Mouse (Mus musculus) cerebellum, postnatal 25 days (tissue): ENCODE results near the gene Fah.
A peak's percentile ranks its signal among the peaks of the same experiment; 100 is the strongest.

Experiments
- DNase-seq, 2 experiments: peaks; one replicate each; pipeline ENCODE4 v3.0.0; 2021; ENCODE audit warnings: mixed read lengths in 2 of 2

Fah gene

DNA sequence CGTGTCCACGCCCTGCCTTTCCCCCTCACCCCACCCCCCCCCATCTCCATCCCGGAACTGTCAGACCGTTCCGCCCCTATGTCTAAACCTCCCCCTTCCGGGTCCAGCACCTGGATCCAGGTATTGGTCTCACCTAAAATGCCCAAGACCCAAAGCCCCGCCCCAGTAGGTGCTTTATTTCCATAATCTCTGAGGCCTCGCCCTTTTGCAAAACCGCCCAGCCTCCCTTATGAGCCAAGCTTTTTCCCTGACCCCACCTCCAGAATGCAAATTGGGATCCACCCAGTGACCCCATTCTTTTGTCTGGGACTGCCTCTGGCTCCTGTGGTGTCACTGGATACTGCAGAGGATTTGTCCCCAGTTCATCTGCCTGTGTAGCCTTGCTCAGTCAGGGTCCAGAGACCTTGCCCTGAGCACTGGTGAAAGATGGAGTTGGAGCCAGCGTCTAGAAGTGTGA, at the start of gene Fah:
Gene Fah (minus strand): TSS at position 430 of the 457 bp plus-strand sequence.
- peak; percentile 45 to 61 for DNase-seq

DNA sequence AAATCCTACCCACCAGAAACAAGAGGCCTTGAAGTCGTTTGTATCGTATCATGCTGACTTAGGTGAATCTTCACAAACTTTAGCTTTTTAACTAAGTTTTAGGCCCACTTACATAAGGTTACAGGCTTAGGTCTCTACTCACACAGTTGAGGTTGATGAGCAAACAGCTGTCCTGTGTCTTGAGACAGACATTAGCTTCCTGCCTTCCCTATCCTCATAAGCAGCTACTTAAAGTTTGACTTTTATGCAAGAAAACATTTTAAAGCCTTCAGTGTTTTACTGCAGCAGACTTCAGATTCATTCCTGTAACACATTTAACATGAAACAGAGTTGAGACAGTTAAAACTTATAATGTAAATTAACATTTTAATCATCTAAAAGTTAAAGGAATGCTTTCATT, 46.2 kb upstream of the Fah start:
- no peak for DNase-seq

DNA sequence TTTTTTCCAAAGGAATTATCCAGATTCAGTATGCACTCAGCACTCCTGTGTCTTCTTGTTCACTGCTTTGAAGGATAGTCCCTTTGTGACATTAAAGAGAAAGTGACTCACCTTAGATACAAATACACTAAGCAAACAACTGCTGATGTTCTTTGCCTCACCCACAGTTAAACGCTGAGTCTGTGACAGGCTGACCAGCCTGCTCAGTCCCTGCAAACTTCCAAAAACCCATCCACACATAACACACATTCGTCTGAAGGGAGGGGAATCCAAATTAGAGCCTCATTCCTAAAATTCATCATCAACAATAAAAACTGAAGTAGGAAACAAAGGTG, 45.4 kb upstream of the Fah start:
- no peak for DNase-seq

DNA sequence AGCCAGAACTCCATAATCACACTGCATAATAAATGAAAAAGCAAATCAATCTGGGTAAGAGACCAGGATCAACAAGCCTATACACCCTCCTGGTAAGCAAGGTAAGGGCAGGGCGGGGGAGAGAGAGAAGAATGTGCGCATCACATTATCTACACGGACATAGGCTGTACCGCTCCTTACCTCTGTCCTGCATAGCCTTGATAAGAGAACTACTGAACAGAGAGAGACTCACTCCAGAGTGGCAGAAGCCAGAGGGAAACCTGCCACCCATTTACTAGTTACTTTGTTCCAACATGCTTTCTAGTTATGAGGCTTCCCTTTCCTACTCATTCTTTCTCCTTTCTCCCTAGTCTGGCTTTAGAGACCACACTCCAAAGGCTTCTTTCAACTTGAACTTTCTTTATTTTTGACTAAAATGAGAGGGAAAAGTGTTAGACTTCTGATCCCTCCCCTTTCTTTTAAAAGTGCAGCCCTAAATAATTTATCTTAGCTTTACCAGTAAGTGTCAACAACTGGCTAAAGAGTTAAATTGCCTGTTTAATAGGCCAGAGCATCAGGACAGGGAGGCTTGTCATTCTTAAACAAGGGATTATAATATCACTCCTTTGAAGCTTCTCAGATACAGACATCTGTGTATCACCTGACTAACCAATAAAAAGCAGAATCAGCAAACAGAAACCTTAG, 44.9 kb upstream of the Fah start:
- DNase-seq = no peak

DNA sequence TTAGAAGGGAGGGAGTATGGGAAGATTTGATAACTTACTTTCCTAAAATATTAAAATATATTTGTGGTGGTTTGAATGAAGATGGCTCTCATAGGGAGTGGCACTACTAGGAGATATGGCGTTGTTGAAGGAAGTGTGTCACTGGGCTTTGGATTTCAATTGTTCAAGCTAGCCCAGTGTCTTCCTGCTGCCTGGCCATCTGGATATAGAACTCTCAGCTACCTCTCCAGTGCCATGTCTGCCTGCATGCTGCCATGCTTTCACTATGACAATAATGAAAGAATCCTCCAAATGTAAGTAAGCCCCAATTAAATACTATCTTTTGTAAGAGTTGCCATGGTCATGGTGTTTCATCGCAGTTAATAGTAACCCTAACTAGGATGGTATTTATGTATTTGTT, 42.5 kb upstream of the Fah start:
- DNase-seq = peak; percentile 24 to 52

DNA sequence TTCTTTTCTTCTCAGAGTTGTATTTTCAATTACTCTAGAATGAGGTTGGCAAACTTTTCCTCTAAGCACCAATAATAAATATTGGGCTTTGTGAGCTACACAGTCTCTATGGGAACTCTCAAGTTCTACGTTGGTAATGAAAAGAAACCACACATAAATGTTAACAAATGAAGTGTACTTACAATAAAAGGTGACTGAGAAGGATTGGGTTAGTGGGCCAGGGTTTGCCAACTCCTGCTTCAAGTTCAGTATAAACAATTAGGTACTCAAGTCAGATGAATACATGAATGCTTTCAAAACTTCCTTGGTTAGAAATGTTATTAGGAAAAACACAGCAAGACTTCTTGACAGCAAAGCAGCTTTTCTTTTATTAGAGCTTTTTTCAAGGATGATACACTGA, 39.7 kb upstream of the Fah start:
- DNase-seq = no peak

DNA sequence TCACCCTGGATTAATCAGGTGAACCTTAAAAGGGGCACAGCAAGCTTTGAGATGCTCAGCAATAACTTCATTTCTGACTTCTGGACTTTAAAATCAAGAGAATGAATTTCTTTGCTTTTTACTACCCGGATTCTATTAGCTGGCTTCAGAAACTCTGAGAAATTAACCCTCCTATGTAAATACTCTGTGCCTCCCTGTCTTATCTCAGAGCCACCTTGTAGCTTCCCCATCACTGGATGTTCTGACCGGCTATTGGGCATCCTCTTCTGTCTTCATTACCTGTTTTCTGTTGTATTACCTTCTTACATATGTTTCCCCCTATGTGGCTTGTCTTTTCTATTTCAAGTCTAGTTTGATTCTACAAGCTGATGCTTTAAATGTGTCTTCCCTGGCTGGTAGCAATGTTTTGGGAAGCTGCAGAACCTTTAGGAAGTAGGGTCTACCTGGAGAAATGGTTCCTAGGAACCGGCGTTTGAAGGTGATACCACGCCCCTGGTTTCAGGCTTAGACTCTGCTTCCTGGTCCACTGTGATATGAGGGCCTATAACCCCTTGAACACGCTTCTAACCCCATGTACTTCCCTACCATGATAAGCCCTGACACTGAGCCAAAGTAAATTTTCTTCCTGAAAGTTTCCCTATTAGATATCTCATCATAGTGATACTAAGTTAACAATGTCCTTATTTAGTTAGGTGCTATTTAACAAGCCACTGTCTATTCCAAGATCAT, 36.9 kb upstream of the Fah start:
- no peak for DNase-seq

DNA sequence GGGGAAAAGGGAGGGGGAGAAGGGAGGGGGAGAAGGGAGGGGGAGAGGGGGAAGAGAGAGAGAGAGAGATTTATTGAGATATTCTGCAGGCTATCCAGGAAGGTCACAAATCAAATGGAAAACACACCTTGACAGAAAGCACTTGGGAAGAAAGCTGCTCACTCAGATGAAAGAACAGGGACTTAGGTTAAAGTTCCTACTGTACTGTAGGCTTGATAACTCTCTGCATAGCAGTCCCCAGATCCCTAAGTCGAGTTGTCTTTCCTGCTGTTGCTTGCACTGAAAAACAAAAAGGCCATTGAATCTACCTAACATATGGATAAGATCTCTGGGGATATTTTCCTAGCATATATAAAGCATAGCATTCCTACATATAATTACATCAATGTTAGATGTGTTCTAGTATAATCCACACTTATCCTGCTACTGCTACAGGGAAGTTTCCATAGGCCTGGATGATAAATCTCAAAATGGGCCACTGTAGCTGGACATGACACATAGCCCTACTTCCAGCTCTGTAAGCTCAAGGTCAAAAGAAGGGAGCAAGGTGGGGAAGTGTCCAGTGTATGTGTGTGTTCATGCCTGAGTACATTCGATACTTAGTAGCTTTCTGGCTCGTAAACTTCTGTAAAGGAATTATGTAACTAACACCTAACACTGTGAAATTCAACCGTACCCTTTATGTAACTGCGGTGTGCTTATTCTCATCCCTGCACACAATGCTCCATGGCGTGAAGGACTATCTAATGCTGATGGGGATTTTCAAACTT, 35.8 kb upstream of the Fah start:
- DNase-seq = no peak

DNA sequence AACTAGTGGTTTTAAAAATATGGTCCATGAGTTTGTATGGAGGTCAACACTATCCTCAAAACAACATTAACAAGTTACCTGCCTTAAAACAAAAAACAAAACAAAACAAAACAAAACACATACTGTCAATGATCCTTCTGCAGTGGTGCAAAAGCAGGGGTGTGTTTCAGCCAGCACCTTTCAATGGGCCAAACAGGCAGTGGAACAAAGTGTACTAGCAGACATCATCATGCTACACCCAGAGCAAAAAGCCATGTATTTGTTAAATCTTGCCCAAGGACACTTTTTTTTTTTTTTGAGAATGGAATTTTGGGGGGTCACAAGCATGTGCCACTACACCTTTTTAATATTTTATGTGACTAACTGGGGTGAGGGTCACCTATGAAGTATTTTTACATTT, 30.4 kb upstream of the Fah start:
- DNase-seq = no peak

DNA sequence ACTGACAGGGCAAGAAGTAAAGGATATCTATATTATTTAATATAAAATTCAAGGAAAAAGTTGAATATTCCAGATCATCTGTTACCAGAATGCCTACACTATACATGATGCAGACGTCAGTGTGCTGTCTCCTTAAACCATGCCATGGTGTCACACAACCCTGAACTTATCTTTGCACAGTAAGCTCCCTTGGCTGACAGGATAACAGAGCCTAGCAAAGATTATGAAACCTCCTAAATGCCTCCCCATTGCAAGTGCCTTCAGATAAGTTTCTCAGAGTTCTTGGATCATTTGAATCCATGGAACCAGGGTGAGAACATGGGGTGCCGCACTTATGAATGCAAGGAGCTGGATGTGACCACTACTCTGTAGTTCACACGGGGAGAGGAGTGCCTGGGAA, 25.4 kb upstream of the Fah start:
- no peak for DNase-seq

DNA sequence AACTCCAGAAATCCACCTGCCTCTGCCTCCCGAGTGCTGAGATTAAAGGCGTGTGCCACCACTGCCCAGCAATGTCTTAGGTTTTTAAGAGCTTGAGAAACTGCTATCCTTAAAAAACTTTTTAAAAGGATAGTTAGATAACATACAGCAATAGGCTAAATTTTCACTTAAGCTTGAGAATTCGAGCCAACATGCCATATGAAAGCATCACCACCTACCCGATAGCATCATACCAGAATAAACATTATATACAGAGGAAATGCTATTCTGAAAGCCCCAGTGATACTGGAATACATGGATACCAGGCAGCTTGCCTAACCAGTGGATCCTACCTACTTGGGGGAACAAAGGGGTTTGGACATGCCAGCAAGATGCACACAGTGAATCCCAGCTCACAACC, 17.2 kb upstream of the Fah start:
- DNase-seq = no peak

DNA sequence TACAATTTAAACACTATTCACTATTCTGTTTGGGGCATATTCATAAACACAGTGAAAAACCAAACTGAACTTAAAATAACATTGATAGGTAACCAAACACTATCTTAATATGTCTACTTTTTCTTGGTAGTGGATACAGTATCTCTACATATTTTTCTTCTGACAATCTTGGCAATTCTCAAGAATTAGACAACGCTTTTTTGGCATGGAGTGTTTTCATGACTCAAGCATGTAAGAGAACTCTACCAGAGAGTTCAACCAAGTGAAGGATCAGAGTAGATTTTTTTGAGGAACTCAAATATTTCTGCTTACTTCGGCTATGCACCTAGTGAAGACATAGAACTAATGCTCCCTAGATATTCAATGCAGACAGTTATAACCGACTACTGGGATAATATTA, 14.4 kb upstream of the Fah start:
- no peak for DNase-seq

DNA sequence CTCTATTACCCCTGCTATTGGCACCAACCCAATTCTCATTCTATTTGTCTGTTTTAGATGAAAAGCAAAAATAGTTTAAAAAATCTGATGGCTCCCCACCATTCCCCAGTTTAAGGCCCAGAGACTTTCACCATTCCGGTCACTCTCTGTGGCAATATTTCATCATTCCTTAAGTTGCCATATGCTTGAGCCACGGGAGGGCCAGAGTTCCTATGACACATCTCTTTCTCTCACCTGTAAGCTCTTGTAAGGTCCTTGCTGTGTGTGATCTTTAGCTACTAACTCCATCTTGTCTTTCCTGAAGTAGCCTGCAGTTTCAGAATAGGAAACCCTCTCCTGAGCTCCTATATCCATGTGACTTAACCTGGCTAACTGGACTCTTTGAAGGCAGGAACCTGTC, 12.4 kb upstream of the Fah start:
- DNase-seq = peak; percentile 48 to 65

DNA sequence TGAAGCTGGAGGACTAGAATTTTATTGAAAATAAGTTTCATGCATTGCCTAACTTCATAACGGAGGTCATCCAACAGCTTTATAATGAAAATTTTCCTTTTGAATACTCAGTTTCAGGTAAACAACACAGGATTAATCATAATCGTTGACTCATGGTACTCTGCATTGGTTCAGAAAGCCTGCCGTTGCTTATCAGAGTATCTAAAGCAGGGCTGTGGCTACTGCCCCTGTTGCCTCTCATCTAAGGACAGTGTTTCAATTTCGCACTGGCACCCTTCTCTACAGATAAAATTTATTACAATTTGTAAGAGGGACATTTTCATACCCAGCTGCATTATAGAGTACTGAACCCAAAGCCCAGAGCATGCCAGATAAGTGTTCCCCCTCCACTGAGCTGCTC, 5.9 kb upstream of the Fah start:
- no peak for DNase-seq

DNA sequence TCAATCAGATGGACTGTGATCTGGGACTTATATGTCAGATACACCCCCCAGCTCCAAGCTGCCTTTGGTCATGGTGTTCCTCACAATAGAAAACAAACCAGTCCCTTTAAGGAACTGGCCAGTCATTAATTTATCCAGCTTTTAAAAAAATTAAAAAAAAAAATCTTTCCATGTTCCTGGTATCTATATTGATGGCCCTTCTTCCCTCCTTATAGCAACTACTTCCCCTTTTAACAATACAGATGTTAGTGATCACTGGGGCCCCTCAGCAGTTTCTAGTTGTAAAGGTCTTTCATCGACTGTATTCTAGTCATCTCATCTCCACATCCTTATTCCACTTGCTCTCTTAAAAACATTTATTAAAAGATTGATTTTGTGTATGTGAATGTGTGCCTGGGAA, 5.1 kb upstream of the Fah start:
- DNase-seq = no peak

DNA sequence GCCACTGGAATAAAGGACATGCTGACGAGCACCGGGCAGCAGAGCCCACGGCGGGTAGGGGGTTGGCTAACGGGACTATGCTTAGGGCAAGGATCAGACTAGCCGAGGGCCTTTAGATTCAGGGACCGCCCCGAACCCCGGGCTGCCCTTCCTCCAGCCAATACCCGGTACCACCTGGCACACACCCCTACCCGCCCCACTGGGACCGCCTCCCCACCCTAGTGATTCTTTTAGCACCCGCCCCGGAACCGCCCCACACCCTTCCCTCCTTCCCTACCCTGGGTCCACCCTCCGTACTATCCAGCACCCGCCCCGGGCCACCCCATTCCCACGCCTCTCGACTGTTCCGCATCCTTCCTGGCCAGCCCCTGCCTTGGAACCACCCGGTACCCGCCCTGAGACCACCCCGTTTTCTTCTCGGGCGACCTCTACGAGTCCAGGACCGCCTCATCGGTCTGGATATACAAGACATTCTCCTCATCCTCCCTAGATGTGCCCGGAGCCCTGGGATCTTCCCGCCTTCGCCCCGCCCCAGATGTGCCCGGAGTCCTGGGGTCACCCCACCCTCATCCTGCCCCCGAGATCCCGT, 724 bp downstream of the Fah start:
- DNase-seq = peak; percentile 80 to 86

DNA sequence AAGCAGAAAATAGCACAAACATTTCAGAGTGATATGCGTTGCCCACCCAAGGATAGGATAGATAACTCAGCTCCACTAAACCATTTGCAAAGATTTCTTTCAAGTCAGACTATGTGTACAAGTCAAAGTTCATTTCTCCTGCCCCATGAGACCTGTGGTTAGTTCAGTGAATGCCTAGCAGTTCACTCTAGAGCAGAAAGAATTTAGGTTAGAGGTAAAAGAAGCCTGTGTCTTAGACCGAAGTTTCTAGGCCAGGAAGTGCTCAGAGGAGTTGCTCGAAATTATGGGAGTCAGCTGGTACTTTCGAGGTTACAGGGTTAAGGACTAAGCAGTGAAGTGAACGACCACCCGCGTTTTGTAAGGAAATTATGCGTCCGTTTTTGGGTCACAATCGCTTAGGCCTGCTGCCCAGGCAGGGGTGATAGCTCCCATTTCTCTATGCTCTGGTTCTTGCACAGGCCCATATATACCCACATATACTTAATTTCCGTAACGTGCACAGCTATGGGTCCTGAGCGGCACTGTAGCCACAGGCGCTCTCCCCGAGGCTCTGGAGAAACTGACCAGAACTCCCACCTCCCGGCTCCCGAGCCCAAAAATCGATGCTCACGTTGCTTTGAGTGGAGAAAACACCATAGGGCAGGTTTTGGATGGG, 1.4 kb downstream of the Fah start:
- DNase-seq = no peak

DNA sequence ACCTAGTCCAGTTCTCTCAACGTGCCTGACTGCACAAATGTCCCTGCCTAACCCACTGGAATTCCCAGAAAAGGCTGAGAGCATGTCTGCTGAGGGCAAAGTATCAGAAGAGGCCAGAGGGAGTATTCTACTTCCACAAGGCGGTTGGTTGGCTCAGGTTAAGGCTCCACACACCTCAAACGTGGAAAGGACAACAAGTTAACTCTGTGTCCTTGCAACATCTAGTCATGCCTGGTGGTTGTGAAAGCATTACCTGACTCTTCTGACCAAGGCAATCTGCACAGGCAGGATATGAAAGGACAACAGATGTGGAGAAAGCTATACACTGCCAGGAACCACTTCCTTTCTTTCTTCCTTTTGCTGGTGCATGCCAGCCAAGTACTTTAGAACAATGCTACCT, 2.0 kb downstream of the Fah start:
- DNase-seq = no peak

DNA sequence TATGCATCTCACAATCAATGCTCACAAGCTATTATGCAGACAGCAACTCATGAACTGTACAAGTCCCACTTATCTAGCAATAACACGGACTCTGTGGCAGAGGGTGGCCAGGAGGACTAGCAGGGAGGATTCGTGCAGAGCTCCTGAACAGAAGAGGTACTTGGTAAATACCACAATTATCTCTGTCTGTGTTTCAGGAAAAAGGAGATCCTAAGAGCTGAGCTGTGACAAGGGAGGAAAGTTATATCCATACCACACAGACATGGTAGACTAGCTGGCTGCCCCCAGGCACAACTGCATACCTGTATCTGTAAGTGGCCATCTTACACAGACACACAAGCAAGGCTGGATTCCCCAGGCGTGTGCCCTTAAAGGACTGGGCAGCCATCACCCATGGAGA, 5.2 kb downstream of the Fah start:
- DNase-seq = no peak

DNA sequence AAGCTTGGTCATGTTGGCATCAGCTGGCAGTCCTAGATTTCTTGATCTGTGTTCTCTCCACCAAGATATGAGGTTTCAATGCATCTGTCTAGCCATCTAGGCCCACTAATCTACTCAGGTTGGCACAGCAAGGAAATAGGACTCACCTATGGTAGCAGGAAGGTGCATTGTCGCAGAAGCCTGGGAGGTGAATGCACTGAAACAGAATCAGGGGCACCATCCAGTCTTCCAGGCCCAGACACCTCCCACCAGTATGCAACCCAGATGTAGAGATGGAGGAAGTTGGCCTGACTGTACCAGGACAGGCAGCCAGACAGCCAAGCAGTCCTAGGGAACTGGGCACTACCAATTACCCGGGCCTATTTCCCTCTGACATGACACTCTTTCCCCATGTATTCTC, 5.9 kb downstream of the Fah start:
- no peak for DNase-seq

DNA sequence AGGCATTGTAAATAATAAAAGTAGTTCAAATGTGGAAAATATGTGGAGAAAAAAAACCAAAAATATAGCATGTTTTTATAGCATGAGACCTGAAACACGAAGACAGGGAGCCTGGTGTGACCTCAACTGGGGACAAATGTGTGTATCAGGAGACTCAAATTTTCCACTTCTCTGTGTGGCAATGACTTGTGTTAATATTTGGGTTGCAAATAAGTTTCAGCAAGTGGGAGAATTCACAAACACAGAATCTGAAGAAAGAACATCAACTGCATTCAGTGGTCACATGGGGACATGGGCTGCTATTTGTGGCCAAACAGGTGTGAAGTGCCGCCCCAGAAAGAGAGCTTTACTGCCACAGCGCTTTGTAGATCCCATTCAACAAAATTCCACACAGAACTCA, 9.9 kb downstream of the Fah start:
- no peak for DNase-seq

DNA sequence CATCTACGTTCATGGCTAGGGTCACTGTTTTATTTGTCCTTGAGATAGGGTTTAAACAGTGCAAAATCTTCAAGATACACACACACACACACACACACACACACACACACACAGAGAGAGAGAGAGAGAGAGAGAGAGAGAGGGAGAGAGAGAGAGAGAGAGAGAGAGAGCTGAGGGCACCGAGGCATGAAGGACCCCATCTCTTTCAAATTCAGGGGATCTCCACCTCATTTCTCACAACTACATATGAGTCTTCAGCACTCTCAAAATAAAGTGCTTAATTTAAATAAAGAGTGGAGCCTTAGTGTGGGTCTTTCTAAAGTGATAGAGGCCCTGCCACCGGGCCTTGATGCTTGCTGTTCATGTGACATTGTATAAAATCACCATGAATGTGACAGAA, 10.5 kb downstream of the Fah start:
- DNase-seq = no peak

DNA sequence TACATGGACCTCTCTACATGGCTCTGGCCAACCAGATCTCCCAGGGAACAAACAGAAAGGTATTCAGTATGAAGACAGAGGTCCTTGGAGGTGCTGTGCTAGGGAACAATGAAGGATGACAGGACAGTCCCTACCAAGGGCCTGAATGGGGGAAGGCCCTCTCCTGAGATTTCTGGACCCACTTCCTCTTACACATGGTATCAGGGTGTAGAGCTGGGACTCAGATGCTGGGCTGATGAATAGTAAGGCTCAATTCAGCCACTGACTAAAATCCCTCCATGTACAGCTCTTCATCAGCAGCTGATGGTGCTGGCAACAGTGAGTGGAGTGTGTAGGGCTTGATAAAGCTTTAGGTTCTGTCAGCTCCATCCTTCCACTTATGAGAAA, 11.6 kb downstream of the Fah start:
- no peak for DNase-seq
